Mouse (Mus musculus) embryonic fibroblast, embryonic 13.5 days (primary cell): ENCODE results near the gene Fam76a.

Experiments
- CTCF ChIP-seq: IDR thresholded peaks from 2 replicates; pipeline ENCODE4 v1.5.1; 2011; ENCODE audit warnings: mild to moderate bottlenecking, control low read depth, low read length, moderate library complexity, borderline replicate concordance; ENCODE audit not compliant: insufficient read depth
- POLR2A ChIP-seq: IDR thresholded peaks from 2 replicates; pipeline ENCODE4 v1.6.1; 2011; ENCODE audit warnings: low read depth, mild to moderate bottlenecking, control low read depth, low read length, moderate library complexity

DNA sequence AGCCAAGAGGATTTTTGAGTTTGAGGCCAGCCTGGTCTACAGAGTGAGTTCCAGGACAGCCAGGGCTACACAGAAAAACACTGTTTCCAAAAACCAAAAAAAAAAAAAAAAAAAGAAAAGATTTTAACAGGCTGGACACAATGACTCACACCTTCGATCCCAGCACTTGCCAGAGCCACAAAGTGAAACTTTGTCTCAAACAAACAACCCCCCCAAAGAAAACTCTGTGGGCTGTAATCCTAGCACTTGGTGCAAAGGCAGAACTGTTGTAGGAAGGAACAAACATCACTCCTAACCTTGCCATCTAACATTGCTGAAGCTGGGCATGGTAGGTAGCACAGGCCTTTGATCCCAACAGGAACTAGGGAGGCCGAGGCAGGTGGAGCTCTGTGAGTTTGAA lies 57.5 kb downstream of the Fam76a start:
- TF ChIP-seq POLR2A (no peak), CTCF (no peak)
